Mouse (Mus musculus): ENCODE measurements around the gene Pex11b. TPM values are rescaled to one million over a fixed set of nuclear protein-coding genes. Genes with fewer than 3 reads are reported as not detected.
"Not testable (repeated sequence)": the region's sequence is repeated elsewhere in the genome, so short reads cannot be mapped to it uniquely, and the experiment has no call there.

Pex11b gene
- polyA plus RNA-seq, 1 experiment from 2014 or later = 38.2 TPM

GRCm38 (mm10) chr3:96602704-96603084, 32.5 kb upstream of the Pex11b start:
- no peak for DNase-seq (ENCODE audit: low spot score)
- no peak for ATAC-seq (ENCODE audit: low FRiP score, low TSS enrichment)
- no peak for TF ChIP-seq CTCF (IDR thresholded peaks at IDR 0.05; ENCODE audit: low read depth)
- no peak for TF ChIP-seq EP300 (optimal IDR thresholded peaks at IDR 0.05)
- Histone ChIP-seq H3K4me2 (replicated peaks; ENCODE audit: low read depth) (peak overlapping the region; percentile 69), H3K36me3 (ENCODE audit: control insufficient read depth, insufficient read depth, low read length) (no peaks in the 10 kb centered on the region), H3K9ac (ENCODE audit: low read length) (peak overlapping the region; percentile 47; the same call in 1 of the 2 replicates), H3K27ac (replicated peaks) (peak overlapping the region; percentile 97), H3K27me3 (ENCODE audit: control insufficient read depth, insufficient read depth, low read length) (no peaks in the 10 kb centered on the region), H3K9me3 (ENCODE audit: control insufficient read depth, low read length) (no peaks in the 10 kb centered on the region), H3K4me3 (ENCODE audit: low read depth, low read length) (peak overlapping the region; percentile 61), H3K4me1 (replicated peaks; ENCODE audit: control insufficient read depth, insufficient read depth) (0 out of 2 replicates have a peak, but pooled peaks cover 3% of the 10 kb centered on the region)
- 17% methylated on average over 5 of the region's 5 CpGs for WGBS

- DNase-seq (ENCODE audit: low spot score) = no peak
- 43% methylated on average over 5 of the region's 5 CpGs for WGBS
- H3K9ac ChIP-seq (ENCODE audit: low read length) = no peak overlapping the region
Observed at GRCm38 (mm10) chr3:96603311-96603710, 31.9 kb upstream of the Pex11b start.

GRCm38 (mm10) chr3:96606007-96606406, 29.2 kb upstream of the Pex11b start:
- H3K9ac ChIP-seq (ENCODE audit: low read length); H3K27me3 ChIP-seq (ENCODE audit: control insufficient read depth, insufficient read depth, low read length); H3K4me1 ChIP-seq (replicated peaks; ENCODE audit: control insufficient read depth, insufficient read depth); ATAC-seq (ENCODE audit: low FRiP score, low TSS enrichment); DNase-seq (ENCODE audit: low spot score); H3K36me3 ChIP-seq (ENCODE audit: control insufficient read depth, insufficient read depth, low read length); H3K4me2 ChIP-seq (replicated peaks; ENCODE audit: low read depth); H3K27ac ChIP-seq (replicated peaks); H3K4me3 ChIP-seq (ENCODE audit: low read depth, low read length); H3K9me3 ChIP-seq (ENCODE audit: control insufficient read depth, low read length): not testable (repeated sequence)
- 87% methylated on average over 3 of the region's 4 CpGs for WGBS

More at GRCm38 (mm10) chr3:96603311-96603710, 31.9 kb upstream of the Pex11b start:
- Histone ChIP-seq H3K36me3 (ENCODE audit: control insufficient read depth, insufficient read depth, low read length) (no peaks in the 10 kb centered on the region), H3K27ac (replicated peaks) (peak overlapping the region; percentile 97), H3K27me3 (ENCODE audit: control insufficient read depth, insufficient read depth, low read length) (no peaks in the 10 kb centered on the region), H3K4me1 (replicated peaks; ENCODE audit: control insufficient read depth, insufficient read depth) (no peaks in the 10 kb centered on the region), H3K9me3 (ENCODE audit: control insufficient read depth, low read length) (no peaks in the 10 kb centered on the region), H3K4me2 (replicated peaks; ENCODE audit: low read depth) (peak overlapping the region; percentile 69; the same call in 1 of the 2 replicates), H3K4me3 (ENCODE audit: low read depth, low read length) (0 out of 2 replicates have a peak overlapping the region, but pooled peaks have one; percentile 61)
- no peak for ATAC-seq (ENCODE audit: low FRiP score, low TSS enrichment)
- TF ChIP-seq EP300 (optimal IDR thresholded peaks at IDR 0.05) = no peak

DNA sequence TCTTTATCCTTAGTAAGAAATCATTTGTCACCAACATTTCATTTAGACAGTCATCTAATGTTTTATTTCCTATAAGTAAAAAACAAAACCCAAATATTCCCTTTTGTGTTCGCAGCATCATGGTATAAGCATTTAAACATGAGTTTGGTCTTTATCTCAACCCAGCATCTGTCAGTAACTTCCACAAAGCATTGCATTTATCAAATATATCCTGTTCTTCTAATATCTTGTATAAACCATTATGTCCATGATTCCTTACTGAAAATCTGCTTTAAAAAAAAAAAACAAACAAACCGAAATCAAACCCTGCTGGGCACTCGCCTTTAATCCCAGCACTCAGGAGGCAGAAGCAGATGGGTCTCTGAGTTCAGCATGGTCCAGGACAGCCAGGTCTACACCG, 28.6 kb upstream of the Pex11b start:
- DNase-seq (ENCODE audit: low spot score) = no peak
- Histone ChIP-seq H3K4me2 (replicated peaks; ENCODE audit: low read depth) (no peak overlapping the region), H3K27me3 (ENCODE audit: control insufficient read depth, insufficient read depth, low read length) (no peaks in the 10 kb centered on the region), H3K9me3 (ENCODE audit: control insufficient read depth, low read length) (no peaks in the 10 kb centered on the region), H3K36me3 (ENCODE audit: control insufficient read depth, insufficient read depth, low read length) (no peaks in the 10 kb centered on the region), H3K4me3 (ENCODE audit: low read depth, low read length) (no peak overlapping the region), H3K27ac (replicated peaks) (no peak overlapping the region), H3K9ac (ENCODE audit: low read length) (no peak overlapping the region), H3K4me1 (replicated peaks; ENCODE audit: control insufficient read depth, insufficient read depth) (no peaks in the 10 kb centered on the region)
- TF ChIP-seq EP300 (optimal IDR thresholded peaks at IDR 0.05) = no peak
- TF ChIP-seq CTCF (IDR thresholded peaks at IDR 0.05; ENCODE audit: low read depth) = no peak
- no peak for ATAC-seq (ENCODE audit: low FRiP score, low TSS enrichment)
- 88% methylated on average over 4 of the region's 4 CpGs for WGBS

- no peaks in the 10 kb centered on the region for H3K36me3 ChIP-seq (ENCODE audit: control insufficient read depth, insufficient read depth, low read length)
- no peaks in the 10 kb centered on the region for H3K9me3 ChIP-seq (ENCODE audit: control insufficient read depth, low read length)
- DNase-seq (ENCODE audit: low spot score) (no peak), ATAC-seq (ENCODE audit: low FRiP score, low TSS enrichment) (no peak)
- H3K27me3 ChIP-seq (ENCODE audit: control insufficient read depth, insufficient read depth, low read length) = no peaks in the 10 kb centered on the region
- H3K4me2 ChIP-seq (replicated peaks; ENCODE audit: low read depth) = no peak overlapping the region
- no peaks in the 10 kb centered on the region for H3K4me1 ChIP-seq (replicated peaks; ENCODE audit: control insufficient read depth, insufficient read depth)
- H3K27ac ChIP-seq (replicated peaks) = no peak overlapping the region
- H3K4me3 ChIP-seq (ENCODE audit: low read depth, low read length) = no peak overlapping the region
- WGBS = 87% methylated on average over 3 of the region's 3 CpGs
- TF ChIP-seq CTCF (IDR thresholded peaks at IDR 0.05; ENCODE audit: low read depth) (no peak), EP300 (optimal IDR thresholded peaks at IDR 0.05) (no peak)
- H3K9ac ChIP-seq (ENCODE audit: low read length) = no peak overlapping the region
Observed at GRCm38 (mm10) chr3:96617941-96618340, 17.2 kb upstream of the Pex11b start.

- Histone ChIP-seq H3K9me3 (ENCODE audit: control insufficient read depth, low read length) (no peaks in the 10 kb centered on the region), H3K36me3 (ENCODE audit: control insufficient read depth, insufficient read depth, low read length) (peaks cover 3% of the 10 kb centered on the region; the same call in 1 of the 2 replicates), H3K4me3 (ENCODE audit: low read depth, low read length) (no peak overlapping the region), H3K27me3 (ENCODE audit: control insufficient read depth, insufficient read depth, low read length) (no peaks in the 10 kb centered on the region), H3K9ac (ENCODE audit: low read length) (no peak overlapping the region), H3K27ac (replicated peaks) (no peak overlapping the region), H3K4me2 (replicated peaks; ENCODE audit: low read depth) (no peak overlapping the region), H3K4me1 (replicated peaks; ENCODE audit: control insufficient read depth, insufficient read depth) (no peaks in the 10 kb centered on the region)
- TF ChIP-seq CTCF (IDR thresholded peaks at IDR 0.05; ENCODE audit: low read depth) = no peak
- no peak for TF ChIP-seq EP300 (optimal IDR thresholded peaks at IDR 0.05)
- no peak for ATAC-seq (ENCODE audit: low FRiP score, low TSS enrichment)
- WGBS = 92% methylated on average over 4 of the region's 4 CpGs
- DNase-seq (ENCODE audit: low spot score) = no peak
Observed at GRCm38 (mm10) chr3:96623201-96623600, 12.0 kb upstream of the Pex11b start.

All from stomach, postnatal 0 days (tissue).